Mouse (Mus musculus) embryonic facial prominence, embryonic 14.5 days (tissue): Measurements from ENCODE around the gene Cda. TPM values are rescaled to one million over a fixed set of nuclear protein-coding genes. Genes with fewer than 3 reads are reported as not detected.

Experiments used
- ATAC-seq: fragments of 200-750 bp; cut with Nextera tagmentation; 2 replicates; pipeline ENCODE4 v1.8.0; 2017; ENCODE audit warnings: low read depth, moderate number of reproducible peaks, moderate TSS enrichment
- DNase-seq: peaks from one replicate; pipeline ENCODE4 v3.0.0-alpha.2; 2015; ENCODE audit warnings: low spot score
- H3K27ac ChIP-seq: fragments of 300-500 bp; sonication (generic); replicated peaks from 2 replicates; pipeline ENCODE4 v1.5.1; 2014; ENCODE audit warnings: low read depth, mild to moderate bottlenecking, low read length, moderate library complexity
- H3K27me3 ChIP-seq: fragments of 300-500 bp; sonication (generic); replicated peaks from 2 replicates; pipeline ENCODE4 v1.6.1; 2014; ENCODE audit warnings: low read length; ENCODE audit not compliant: control insufficient read depth, insufficient read depth
- H3K36me3 ChIP-seq: fragments of 300-500 bp; sonication (generic); 2 replicates; pipeline ENCODE4 v1.6.1; 2014; ENCODE audit warnings: low read length, mixed read lengths; ENCODE audit not compliant: control insufficient read depth, insufficient read depth
- H3K4me1 ChIP-seq: fragments of 300-500 bp; sonication (generic); 2 replicates; pipeline ENCODE4 v1.6.1; 2014; ENCODE audit warnings: antibody characterized with exemption, low read length; ENCODE audit not compliant: control insufficient read depth, insufficient read depth
- H3K4me2 ChIP-seq: fragments of 300-500 bp; sonication (generic); 2 replicates; pipeline ENCODE4 v1.6.1; 2014; ENCODE audit warnings: low read depth, mild to moderate bottlenecking, low read length, moderate library complexity, mixed read lengths
- H3K4me3 ChIP-seq: fragments of 300-500 bp; sonication (generic); 2 replicates; pipeline ENCODE4 v1.5.1; 2014; ENCODE audit warnings: low read depth, mild to moderate bottlenecking, low read length
- H3K9ac ChIP-seq: fragments of 300-500 bp; sonication (generic); 2 replicates; pipeline ENCODE4 v1.6.1; 2014; ENCODE audit warnings: low read depth, mild to moderate bottlenecking, low read length, moderate library complexity, mixed read lengths
- H3K9me3 ChIP-seq: fragments of 300-500 bp; sonication (generic); 2 replicates; pipeline ENCODE4 v1.6.1; 2016; ENCODE audit warnings: low read length; ENCODE audit not compliant: control insufficient read depth
- WGBS: fragments of 180-500 bp; shearing (Covaris S2); extraction: QIAGEN DNeasy Blood & Tissue Kit; methylation state at CpG from one replicate; pipeline ENCODE4 v1.1.7; 2014; 5-methylcytosine and 5-hydroxymethylcytosine counted together
- polyA plus RNA-seq: library from polyadenylated mRNA; unstranded; fragments of >200 nt; fragmentation: Nextera tagmentation; extraction: Ambion mirVana; gene quantifications from 2 replicates; pipeline ENCODE4 v1.2.1, GENCODE M21; 2014

Gene Cda
- polyA plus RNA-seq, 1 experiment from 2014 or later, result 6.3 TPM

- Histone ChIP-seq H3K9me3 (no peaks in the 10 kb centered on the region), H3K27ac (no peak overlapping the region), H3K4me2 (no peak overlapping the region), H3K4me1 (no peaks in the 10 kb centered on the region), H3K27me3 (no peaks in the 10 kb centered on the region), H3K4me3 (no peak overlapping the region), H3K9ac (no peak overlapping the region), H3K36me3 (no peaks in the 10 kb centered on the region)
- DNase-seq, result peak; percentile 24
- 44% methylated on average over 6 of the region's 6 CpGs for WGBS
- ATAC-seq, result no peak
Measured at GRCm38 (mm10) chr4:138377526-138377925, 9.7 kb upstream of the Cda start.

DNA sequence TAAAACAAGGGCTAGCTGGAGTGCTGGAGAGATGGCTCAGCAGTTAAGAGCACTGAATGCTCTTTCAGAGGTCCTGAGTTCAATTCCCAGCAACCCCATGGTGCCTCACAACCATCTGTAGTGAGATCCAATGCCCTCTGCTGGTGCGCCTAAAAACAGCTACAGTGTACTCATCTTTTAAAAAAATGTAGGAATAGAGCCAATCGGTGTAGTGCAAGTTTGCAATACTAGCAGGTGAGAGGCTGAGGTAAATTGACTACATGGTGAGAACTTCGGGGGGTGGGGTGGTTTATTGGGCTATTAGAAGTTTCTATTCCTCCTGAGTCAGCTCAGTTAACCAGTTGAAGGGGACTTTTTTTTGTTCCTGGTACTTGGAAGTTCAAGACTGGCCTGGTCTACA, 7.3 kb upstream of the Cda start:
- ATAC-seq (no peak), DNase-seq (no peak)
- no peak overlapping the region for H3K27ac ChIP-seq
- H3K36me3 ChIP-seq, result no peaks in the 10 kb centered on the region
- WGBS, result 74% methylated on average over 3 of the region's 3 CpGs
- H3K4me1 ChIP-seq, result no peaks in the 10 kb centered on the region
- H3K27me3 ChIP-seq, result no peaks in the 10 kb centered on the region
- H3K9ac ChIP-seq, result no peak overlapping the region
- H3K4me3 ChIP-seq, result no peak overlapping the region
- H3K4me2 ChIP-seq, result no peak overlapping the region
- no peaks in the 10 kb centered on the region for H3K9me3 ChIP-seq

DNA sequence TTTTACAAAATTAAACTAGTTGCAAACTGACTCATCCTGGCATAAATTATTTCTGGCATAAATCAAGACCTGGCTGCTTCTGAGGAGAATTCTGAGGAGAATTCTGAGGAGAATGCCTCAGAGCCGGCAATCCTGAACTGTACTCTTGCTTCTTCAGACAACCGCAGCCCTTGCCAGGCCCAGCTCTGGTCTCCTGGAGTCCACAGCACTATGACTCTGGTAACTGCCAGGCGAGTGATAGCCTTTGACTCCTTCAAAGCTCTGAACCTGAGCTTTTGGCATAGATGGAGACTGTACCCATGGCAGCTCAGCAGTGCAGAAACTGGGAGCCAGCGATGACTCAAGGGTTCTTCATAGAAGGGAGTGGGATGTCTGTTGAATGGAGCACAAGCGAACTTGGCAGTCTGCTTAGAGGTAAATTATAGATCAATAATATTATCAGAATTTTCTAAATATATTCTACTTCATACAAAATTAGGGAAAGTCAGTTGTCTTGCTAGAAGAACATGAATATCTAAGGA, 3.3 kb upstream of the Cda start:
- H3K9ac ChIP-seq, result no peak overlapping the region
- no peaks in the 10 kb centered on the region for H3K36me3 ChIP-seq
- no peak overlapping the region for H3K4me2 ChIP-seq
- no peak overlapping the region for H3K4me3 ChIP-seq
- peaks cover 8% of the 10 kb centered on the region; the same call in 1 of the 2 replicates for H3K4me1 ChIP-seq
- no peak overlapping the region for H3K27ac ChIP-seq
- ATAC-seq (no peak), DNase-seq (no peak)
- 79% methylated on average over 5 of the region's 5 CpGs for WGBS
- H3K27me3 ChIP-seq, result peaks cover 21% of the 10 kb centered on the region
- H3K9me3 ChIP-seq, result 0 out of 2 replicates have a peak, but pooled peaks cover 3% of the 10 kb centered on the region

DNA sequence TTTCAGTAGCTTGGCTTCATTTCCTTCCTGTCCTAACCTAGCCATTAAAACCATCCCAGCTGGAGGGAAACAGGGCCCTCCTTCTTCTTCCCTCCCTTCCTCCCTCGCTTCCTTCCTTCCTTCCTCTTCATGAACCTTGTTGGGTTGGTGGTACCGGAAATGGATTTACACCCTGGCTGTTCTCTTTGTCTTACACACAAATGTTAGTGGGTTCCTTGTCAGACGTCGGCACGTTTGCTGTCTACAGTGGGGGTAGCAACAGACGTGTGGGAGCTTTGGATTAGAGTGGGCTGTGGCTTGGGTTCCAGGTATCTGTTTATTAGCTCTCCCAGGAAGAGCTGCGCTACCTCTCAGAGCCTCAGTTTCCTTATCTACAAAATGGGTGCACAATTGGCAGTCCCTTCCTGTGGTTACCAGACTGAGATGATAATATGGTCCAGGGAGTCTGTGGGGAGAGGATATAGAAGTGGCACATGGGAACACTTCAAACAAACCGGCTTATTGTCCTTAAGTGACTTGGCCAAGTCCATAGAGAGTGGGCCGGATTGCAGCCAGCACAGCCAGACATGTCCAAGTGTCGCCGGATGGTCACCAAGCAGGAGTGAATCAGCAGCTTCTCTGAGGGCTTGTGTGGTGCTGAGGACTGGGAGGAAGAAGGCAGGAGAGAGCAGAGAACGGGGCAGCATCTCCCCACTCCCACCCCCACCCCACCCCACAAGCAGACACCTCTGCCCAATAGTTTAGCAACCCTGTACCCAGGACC, 887 bp upstream of the Cda start:
- Histone ChIP-seq H3K4me3 (no peak overlapping the region), H3K4me2 (peak overlapping the region; percentile 62; the same call in 1 of the 2 replicates)
- no peak for DNase-seq

DNA sequence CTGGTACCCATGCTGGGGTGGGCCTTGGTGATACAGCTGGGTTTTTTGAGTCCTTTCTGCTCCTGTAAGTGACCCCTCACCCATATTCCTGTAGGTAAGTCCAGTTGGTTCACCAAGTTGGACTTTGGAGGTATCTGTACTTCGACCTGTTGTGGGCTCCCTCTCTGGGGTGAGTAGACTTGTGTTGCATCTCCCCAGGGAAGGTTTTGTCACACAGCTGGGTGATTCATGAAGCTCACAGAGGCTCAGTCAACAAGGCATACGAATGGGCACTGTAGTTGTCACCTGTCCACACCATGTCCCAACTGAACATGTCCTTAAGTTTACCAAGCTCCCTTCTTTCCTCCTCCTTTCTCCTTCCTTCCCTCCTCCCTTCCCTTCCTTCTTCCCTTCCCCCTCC, 1.2 kb downstream of the Cda start:
- Histone ChIP-seq H3K9ac (no peak overlapping the region), H3K4me3 (no peak overlapping the region), H3K4me1 (peaks cover 8% of the 10 kb centered on the region; the same call in 1 of the 2 replicates), H3K9me3 (0 out of 2 replicates have a peak, but pooled peaks cover 3% of the 10 kb centered on the region), H3K4me2 (no peak overlapping the region), H3K27ac (no peak overlapping the region), H3K27me3 (peaks cover 28% of the 10 kb centered on the region), H3K36me3 (no peaks in the 10 kb centered on the region)
- 75% methylated on average over 2 of the region's 2 CpGs for WGBS
- ATAC-seq (no peak), DNase-seq (no peak)

More for the DNA sequence above, 887 bp upstream of the Cda start:
- Histone ChIP-seq H3K4me1 (peaks cover 8% of the 10 kb centered on the region; the same call in 1 of the 2 replicates), H3K9me3 (0 out of 2 replicates have a peak, but pooled peaks cover 3% of the 10 kb centered on the region), H3K27ac (no peak overlapping the region), H3K27me3 (peaks cover 21% of the 10 kb centered on the region), H3K9ac (no peak overlapping the region), H3K36me3 (no peaks in the 10 kb centered on the region)
- WGBS, result 79% methylated on average over 12 of the region's 12 CpGs
- ATAC-seq, result no peak

GRCm38 (mm10) chr4:138363511-138363910, 4.3 kb downstream of the Cda start:
- H3K4me1 ChIP-seq, result peaks cover 8% of the 10 kb centered on the region; the same call in 1 of the 2 replicates
- H3K27ac ChIP-seq, result no peak overlapping the region
- 0 out of 2 replicates have a peak, but pooled peaks cover 3% of the 10 kb centered on the region for H3K9me3 ChIP-seq
- H3K4me2 ChIP-seq, result no peak overlapping the region
- H3K27me3 ChIP-seq, result peaks cover 34% of the 10 kb centered on the region
- no peak for DNase-seq
- no peak overlapping the region for H3K9ac ChIP-seq
- H3K36me3 ChIP-seq, result no peaks in the 10 kb centered on the region
- no peak overlapping the region for H3K4me3 ChIP-seq
- WGBS, result 39% methylated on average over 4 of the region's 5 CpGs
- no peak for ATAC-seq

DNA sequence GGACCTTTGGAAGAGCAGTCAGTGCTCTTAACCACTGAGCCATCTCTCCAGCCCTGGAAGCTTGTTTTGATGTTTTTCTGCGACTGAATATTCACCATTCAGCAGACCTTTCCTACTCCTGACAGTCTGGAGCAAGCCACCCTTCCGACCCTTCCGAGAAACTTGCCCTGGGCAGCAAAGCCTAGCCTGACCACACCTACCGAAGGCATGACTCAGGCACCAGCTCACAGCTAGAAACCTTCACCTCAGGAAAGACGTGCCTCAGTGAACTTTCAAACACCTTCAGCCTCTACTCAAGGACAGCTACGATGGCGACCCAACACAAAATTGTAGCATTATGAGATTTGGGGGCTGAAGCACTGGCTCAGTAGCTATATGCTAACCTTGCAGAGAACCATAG, 4.9 kb downstream of the Cda start:
- H3K27me3 ChIP-seq, result peaks cover 28% of the 10 kb centered on the region
- no peak overlapping the region for H3K9ac ChIP-seq
- WGBS, result 64% methylated on average over 7 of the region's 7 CpGs
- no peak overlapping the region for H3K27ac ChIP-seq
- DNase-seq, result no peak
- H3K4me2 ChIP-seq, result no peak overlapping the region
- H3K4me3 ChIP-seq, result no peak overlapping the region
- peaks cover 1% of the 10 kb centered on the region; the same call in 1 of the 2 replicates for H3K4me1 ChIP-seq
- no peaks in the 10 kb centered on the region for H3K36me3 ChIP-seq
- no peak for ATAC-seq
- 0 out of 2 replicates have a peak, but pooled peaks cover 3% of the 10 kb centered on the region for H3K9me3 ChIP-seq

DNA sequence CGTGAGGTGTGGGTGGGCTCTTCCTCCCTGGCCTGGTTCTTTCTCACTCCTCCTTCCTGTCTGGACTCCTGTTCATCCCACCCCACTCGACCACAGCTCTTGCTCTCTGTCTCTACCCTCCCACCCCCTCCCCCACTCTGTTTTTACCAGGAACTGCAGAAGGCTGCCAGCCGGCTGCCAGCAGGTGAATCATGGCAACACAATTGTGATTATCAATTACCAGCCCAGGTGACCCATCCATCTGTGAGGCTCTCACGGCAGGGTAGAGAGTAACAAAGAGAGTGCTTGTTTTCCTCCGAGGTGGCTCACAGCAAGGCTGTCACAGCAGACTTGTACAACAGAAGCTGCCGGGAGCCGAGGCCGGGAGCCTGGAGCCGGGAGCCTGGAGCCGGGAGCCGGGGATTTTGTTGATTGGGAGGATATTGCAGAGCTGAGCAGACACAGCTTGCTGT, 6.4 kb downstream of the Cda start:
- Histone ChIP-seq H3K4me2 (no peak overlapping the region), H3K4me3 (no peak overlapping the region), H3K36me3 (no peaks in the 10 kb centered on the region), H3K4me1 (no peaks in the 10 kb centered on the region), H3K9ac (peak overlapping the region; percentile 31), H3K27ac (no peak overlapping the region), H3K27me3 (peaks cover 18% of the 10 kb centered on the region), H3K9me3 (0 out of 2 replicates have a peak, but pooled peaks cover 2% of the 10 kb centered on the region)
- DNase-seq (no peak), ATAC-seq (no peak)
- WGBS, result 7% methylated on average over 11 of the region's 11 CpGs
